Comparison of ENCODE assay signal across 19 mouse cellular contexts in the genomic region with DNA sequence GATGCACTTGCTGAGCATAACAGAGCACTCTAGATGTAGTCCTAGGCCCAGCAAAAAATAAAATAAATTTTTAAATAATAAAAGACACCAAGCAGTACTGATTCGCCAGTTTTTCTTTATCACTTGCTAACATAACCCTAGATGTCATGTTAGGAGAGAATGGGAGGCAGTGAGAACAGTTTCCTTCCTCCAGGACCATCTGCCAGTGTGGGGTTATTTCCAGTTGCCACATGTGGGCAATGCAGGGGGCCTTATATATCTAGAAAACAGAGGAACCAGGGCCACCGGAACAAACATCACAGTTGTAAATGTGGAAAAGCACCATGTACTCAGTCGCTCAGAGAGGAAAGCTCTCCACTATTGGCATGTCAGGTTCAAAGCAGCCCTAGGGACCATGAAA. TPM values are rescaled to one million over a fixed set of nuclear protein-coding genes. Genes with fewer than 3 reads are reported as not detected.
DNase-seq lines count a peak whose midpoint lies in the region; ATAC-seq and TF ChIP-seq lines count a peak whose summit lies in the region.
"Had no signal": no experiment of that assay in that cellular context is flagged by ENCODE, and none has a peak within 500 bp of the region (broad histone marks: within the 10 kb centered on the region; RNA-seq: fewer than 3 reads in every experiment).

No protein-coding gene starts in this region.

- no peak for TF ChIP-seq CTCF in lung, adult 2 months (IDR thresholded peaks at IDR 0.05; ENCODE audit: insufficient read depth, low read length)

- no peak for TF ChIP-seq POLR2A in lung, adult 2 months (IDR thresholded peaks at IDR 0.05; ENCODE audit: borderline replicate concordance, extremely low read depth, low read depth, low read length)

- no peaks in the 10 kb centered on the region for H3K36me3 ChIP-seq in heart, embryonic 13.5 days
- peaks cover 12% of the 10 kb centered on the region for H3K36me3 ChIP-seq in megakaryocyte, embryonic 14.5 days (replicated peaks; ENCODE audit: low read length)
- peaks cover 2% of the 10 kb centered on the region; the same call in 1 of the 2 replicates for H3K36me3 ChIP-seq in limb, embryonic 15.5 days

- ATAC-seq in heart, embryonic 13.5 days (ENCODE audit: extremely low read depth, insufficient number of reproducible peaks, low FRiP score, low TSS enrichment): no peak
- ATAC-seq in megakaryocyte, adult 5-6 weeks (ENCODE audit: poor library complexity, severe bottlenecking): no peak
- no peak for ATAC-seq in limb, embryonic 15.5 days (ENCODE audit: insufficient number of reproducible peaks, low FRiP score, low TSS enrichment, low read depth)
- peak; percentile 60 for ATAC-seq in megakaryocyte-erythroid progenitor cell, adult 5-6 weeks (replicated peaks; ENCODE audit: low FRiP score, low TSS enrichment, poor library complexity, severe bottlenecking)
- ATAC-seq: forebrain, embryonic 16.5 days had no signal

- H3K4me1 ChIP-seq in heart, embryonic 13.5 days: peaks cover 41% of the 10 kb centered on the region
- H3K4me1 ChIP-seq in megakaryocyte, embryonic 14.5 days: peaks cover 86% of the 10 kb centered on the region
- peaks cover 41% of the 10 kb centered on the region for H3K4me1 ChIP-seq in limb, embryonic 15.5 days
- H3K4me1 ChIP-seq in lung, adult 2 months (ENCODE audit: control insufficient read depth, insufficient read depth, low read length): peaks cover 25% of the 10 kb centered on the region

- H3K9me3 ChIP-seq in heart, embryonic 13.5 days: no peaks in the 10 kb centered on the region
- H3K9me3 ChIP-seq in megakaryocyte, embryonic 14.5 days: no peaks in the 10 kb centered on the region
- H3K9me3 ChIP-seq in limb, embryonic 15.5 days: no peaks in the 10 kb centered on the region
- H3K9me3 ChIP-seq: G1E; hindbrain, embryonic 12.5 days had no signal

- no peak for DNase-seq in heart, postnatal 36 days
- no peak for DNase-seq in retina, postnatal 1 day
- no peak for DNase-seq in lung, adult 2 months
- DNase-seq: adrenal gland, adult 8-10 months; cerebellum, postnatal 36 days; gastrocnemius, postnatal 14 days; kidney, adult 11 months; kidney, postnatal 25 days; lung, adult 18-20 months; right cerebral cortex, postnatal 4 days; thymus, adult 2 months had no signal

- no peak overlapping the region for H3K4me2 ChIP-seq in heart, embryonic 13.5 days
- no peak overlapping the region for H3K4me2 ChIP-seq in limb, embryonic 15.5 days
- H3K4me2 ChIP-seq: hindbrain, embryonic 12.5 days had no signal

- peak overlapping the region; percentile 62; the same call in 1 of the 2 replicates for H3K27ac ChIP-seq in heart, embryonic 13.5 days (replicated peaks)
- H3K27ac ChIP-seq in limb, embryonic 15.5 days: peak overlapping the region; percentile 72
- H3K27ac ChIP-seq: hindbrain, embryonic 12.5 days had no signal

- 62% methylated on average over 3 of the region's 3 CpGs for WGBS in heart, embryonic 13.5 days
- 59% methylated on average over 3 of the region's 3 CpGs for WGBS in limb, embryonic 15.5 days
- WGBS in lung, adult 2 months: 44% methylated on average over 3 of the region's 3 CpGs

- no peak overlapping the region; the same call in 1 of the 2 replicates for H3K9ac ChIP-seq in heart, embryonic 13.5 days
- no peak overlapping the region for H3K9ac ChIP-seq in limb, embryonic 15.5 days
- H3K9ac ChIP-seq: hindbrain, embryonic 12.5 days had no signal

- no peaks in the 10 kb centered on the region for H3K27me3 ChIP-seq in heart, embryonic 13.5 days (replicated peaks)
- H3K27me3 ChIP-seq in megakaryocyte, embryonic 14.5 days (replicated peaks): no peaks in the 10 kb centered on the region
- H3K27me3 ChIP-seq in limb, embryonic 15.5 days: no peaks in the 10 kb centered on the region
- H3K27me3 ChIP-seq: hindbrain, embryonic 12.5 days had no signal

- intact Hi-C loops in heart, postnatal 36 days (cut with DNase I): no loop called here

- H3K4me3 ChIP-seq in heart, embryonic 13.5 days: no peak overlapping the region
- peak overlapping the region; percentile 58 for H3K4me3 ChIP-seq in megakaryocyte, embryonic 14.5 days (replicated peaks)
- H3K4me3 ChIP-seq in limb, embryonic 15.5 days: no peak overlapping the region
- H3K4me3 ChIP-seq in lung, adult 2 months (replicated peaks; ENCODE audit: extremely low read depth, low read depth, low read length): no peak overlapping the region
- H3K4me3 ChIP-seq: hindbrain, embryonic 12.5 days had no signal

RNA-seq across cellular contexts. Expression of gene Stau1, which starts 18.6 kb away (rescaled TPM):
- 57.1 and 57.3 TPM in 2 replicates for polyA plus RNA-seq in heart, embryonic 13.5 days (2015; fragmentation: Nextera tagmentation; extraction: Ambion mirVana)
- total RNA-seq in heart, postnatal 36 days (2021): 10 to 100 TPM; 44.5 to 45.1 TPM
- polyA plus RNA-seq in megakaryocyte, embryonic 14.5 days (2012; ENCODE audit: insufficient read depth, low replicate concordance): 10.0 and 13.2 TPM in 2 replicates
- total RNA-seq in megakaryocyte, adult 5-6 weeks (2015): 28.5 and 36.0 TPM in 2 replicates
- total RNA-seq in megakaryocyte, adult 5-6 weeks (2017): 28.9 and 32.6 TPM in 2 replicates
- polyA plus RNA-seq in limb, embryonic 15.5 days (2015; fragmentation: Nextera tagmentation; extraction: Ambion mirVana): 98.2 and 99.9 TPM in 2 replicates
- total RNA-seq in megakaryocyte-erythroid progenitor cell, adult 5-6 weeks (2014; fragmentation: Nextera tagmentation): 51.3 and 62.6 TPM in 2 replicates
- total RNA-seq in megakaryocyte-erythroid progenitor cell, adult 5-6 weeks (2017): 42.5 and 48.4 TPM in 2 replicates
- polyA plus RNA-seq in lung, adult 2 months (2012; rRNA removed): 22.8 and 28.3 TPM in 2 replicates

RNA-seq across cellular contexts. Expression of gene Ddx27, which starts 37.5 kb away (rescaled TPM):
- polyA plus RNA-seq in heart, embryonic 13.5 days (2015; fragmentation: Nextera tagmentation; extraction: Ambion mirVana): 31.1 and 31.6 TPM in 2 replicates
- total RNA-seq in heart, postnatal 36 days (2021): 10 to 100 TPM; 10.8 to 11.3 TPM
- polyA plus RNA-seq in megakaryocyte, embryonic 14.5 days (2012; ENCODE audit: insufficient read depth, low replicate concordance): 26.6 and 26.8 TPM in 2 replicates
- 14.5 and 15.3 TPM in 2 replicates for total RNA-seq in megakaryocyte, adult 5-6 weeks (2015)
- 48.1 and 50.4 TPM in 2 replicates for total RNA-seq in megakaryocyte, adult 5-6 weeks (2017)
- 43.8 and 45.3 TPM in 2 replicates for polyA plus RNA-seq in limb, embryonic 15.5 days (2015; fragmentation: Nextera tagmentation; extraction: Ambion mirVana)
- 95.3 and 95.8 TPM in 2 replicates for total RNA-seq in megakaryocyte-erythroid progenitor cell, adult 5-6 weeks (2014; fragmentation: Nextera tagmentation)
- 164 and 178 TPM in 2 replicates for total RNA-seq in megakaryocyte-erythroid progenitor cell, adult 5-6 weeks (2017)
- polyA plus RNA-seq in lung, adult 2 months (2012; rRNA removed): 17.3 and 18.6 TPM in 2 replicates
